Mouse (Mus musculus): ENCODE measurements around the gene Scarb1.
"Not testable (repeated sequence)": the region's sequence is repeated elsewhere in the genome, so short reads cannot be mapped to it uniquely, and the experiment has no call there.

Gene Scarb1

GRCm38 (mm10) chr5:125340547-125341262, at the start of gene Scarb1:
Scarb1 (minus strand) TSS chr5:125341094.
- DNase-seq (ENCODE audit: low spot score): peak; percentile 92

DNA sequence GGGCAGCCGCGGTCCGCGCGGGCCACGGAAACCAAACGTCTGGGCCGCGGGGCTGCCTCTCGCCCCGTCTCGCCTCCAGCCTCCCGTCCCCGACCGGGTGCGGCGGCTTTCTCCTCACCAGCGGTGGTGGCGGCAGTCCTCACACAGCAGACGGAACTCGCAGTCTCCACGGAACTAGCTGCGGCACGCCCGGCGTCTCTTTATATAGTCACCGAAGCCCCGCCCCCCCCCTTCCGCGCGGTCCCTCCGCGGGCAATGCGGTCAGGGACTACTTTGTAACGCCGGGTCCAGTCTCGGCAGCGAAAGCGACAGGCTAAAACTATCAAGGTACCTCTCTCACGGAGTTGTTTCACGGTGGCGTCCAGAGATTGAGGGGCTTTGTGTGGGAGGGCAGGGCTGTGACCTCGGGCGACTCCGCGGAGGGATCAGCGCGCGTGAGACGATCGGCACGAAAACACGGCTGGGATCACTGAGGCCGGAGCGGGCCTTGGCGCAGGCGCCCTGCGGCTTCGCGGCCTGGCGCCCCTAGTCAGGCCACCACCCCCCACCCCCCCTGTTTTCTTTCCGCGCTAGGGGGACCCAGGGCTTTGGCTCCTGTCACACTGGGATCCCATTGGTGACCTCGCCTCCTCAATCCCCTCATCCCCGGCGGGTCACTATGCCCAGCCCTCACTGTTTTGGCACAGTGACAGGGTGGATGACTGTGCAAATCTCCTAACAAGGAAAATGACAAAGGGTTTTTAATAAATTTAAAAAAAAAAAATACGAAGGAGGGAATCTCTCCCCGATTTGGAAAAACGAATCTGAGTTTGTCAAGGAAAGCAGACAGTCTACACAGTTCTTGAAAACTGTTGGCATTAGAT, 48.9 kb upstream of the Scarb1 start, which contains the start of gene Ubc:
Gene Ubc (minus strand): TSS at position 624 of the 863 bp plus-strand sequence.
- DNase-seq (ENCODE audit: low spot score): peak; percentile 89

- DNase-seq (ENCODE audit: low spot score): peak; percentile 85
These were observed 48.3 kb upstream of the Scarb1 start, which contains the start of gene Gm10382 for GRCm38 (mm10) chr5:125389131-125389578. Gm10382 (plus strand) TSS chr5:125389322.

GRCm38 (mm10) chr5:125388358-125389092, 47.6 kb upstream of the Scarb1 start:
- no peak for DNase-seq (ENCODE audit: low spot score)

DNA sequence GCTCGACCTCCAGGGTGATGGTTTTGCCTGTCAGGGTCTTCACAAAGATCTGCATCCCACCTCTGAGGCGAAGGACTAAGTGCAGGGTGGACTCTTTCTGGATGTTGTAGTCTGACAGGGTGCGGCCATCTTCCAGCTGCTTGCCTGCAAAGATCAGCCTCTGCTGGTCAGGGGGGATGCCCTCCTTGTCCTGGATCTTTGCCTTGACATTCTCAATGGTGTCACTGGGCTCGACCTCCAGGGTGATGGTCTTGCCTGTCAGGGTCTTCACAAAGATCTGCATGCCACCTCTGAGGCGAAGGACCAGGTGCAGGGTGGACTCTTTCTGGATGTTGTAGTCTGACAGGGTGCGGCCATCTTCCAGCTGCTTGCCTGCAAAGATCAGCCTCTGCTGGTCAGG, 46.4 kb upstream of the Scarb1 start:
- DNase-seq (ENCODE audit: low spot score): not testable (repeated sequence)

GRCm38 (mm10) chr5:125385215-125385940, 44.5 kb upstream of the Scarb1 start:
- no peak for DNase-seq (ENCODE audit: low spot score)

- DNase-seq (ENCODE audit: low spot score): no peak
These were observed 43.8 kb upstream of the Scarb1 start for GRCm38 (mm10) chr5:125384512-125385214.

GRCm38 (mm10) chr5:125383637-125384420, 42.9 kb upstream of the Scarb1 start:
- DNase-seq (ENCODE audit: low spot score): no peak

DNA sequence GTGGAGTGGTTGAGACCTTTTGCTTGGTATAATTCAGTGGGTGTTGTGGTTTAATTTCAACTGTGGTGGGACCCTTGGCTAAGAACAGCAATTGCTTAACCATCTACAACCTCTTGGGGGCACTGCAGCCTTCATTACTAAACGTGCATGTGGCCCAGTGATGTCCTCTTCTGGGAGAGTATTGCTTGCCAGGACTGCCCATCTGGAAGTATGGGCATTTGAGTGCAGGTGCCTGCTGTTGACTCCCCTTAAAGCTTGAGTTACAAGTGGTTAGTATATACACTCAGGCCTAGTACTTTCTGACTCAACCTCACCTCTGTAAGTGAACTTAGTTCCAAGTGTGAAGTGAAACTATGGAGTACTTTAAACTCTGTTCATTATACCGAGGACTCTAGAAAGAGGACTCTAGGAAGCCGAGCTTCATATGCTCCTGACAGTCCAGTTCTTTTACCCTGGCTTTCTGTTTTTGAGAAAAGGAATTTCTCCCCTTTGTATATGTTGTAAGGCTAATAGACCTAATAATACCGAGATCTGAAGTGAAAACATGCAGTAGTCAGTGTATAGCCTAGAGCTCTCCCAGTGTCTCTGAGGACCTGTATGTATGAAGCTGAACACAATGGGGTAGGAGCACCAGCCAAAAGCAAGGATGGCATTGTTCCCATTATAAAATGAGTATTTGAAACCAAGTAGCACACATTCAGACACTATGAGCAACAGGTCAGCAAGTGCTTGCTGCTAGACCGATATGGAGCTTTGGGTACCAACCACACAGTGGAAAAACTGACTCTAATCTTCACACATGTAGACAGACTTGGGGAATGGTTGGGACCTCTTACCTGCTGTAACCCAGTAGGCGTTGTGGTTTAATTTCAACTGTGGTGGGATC, 42.0 kb upstream of the Scarb1 start:
- DNase-seq (ENCODE audit: low spot score): peak; percentile 81

DNA sequence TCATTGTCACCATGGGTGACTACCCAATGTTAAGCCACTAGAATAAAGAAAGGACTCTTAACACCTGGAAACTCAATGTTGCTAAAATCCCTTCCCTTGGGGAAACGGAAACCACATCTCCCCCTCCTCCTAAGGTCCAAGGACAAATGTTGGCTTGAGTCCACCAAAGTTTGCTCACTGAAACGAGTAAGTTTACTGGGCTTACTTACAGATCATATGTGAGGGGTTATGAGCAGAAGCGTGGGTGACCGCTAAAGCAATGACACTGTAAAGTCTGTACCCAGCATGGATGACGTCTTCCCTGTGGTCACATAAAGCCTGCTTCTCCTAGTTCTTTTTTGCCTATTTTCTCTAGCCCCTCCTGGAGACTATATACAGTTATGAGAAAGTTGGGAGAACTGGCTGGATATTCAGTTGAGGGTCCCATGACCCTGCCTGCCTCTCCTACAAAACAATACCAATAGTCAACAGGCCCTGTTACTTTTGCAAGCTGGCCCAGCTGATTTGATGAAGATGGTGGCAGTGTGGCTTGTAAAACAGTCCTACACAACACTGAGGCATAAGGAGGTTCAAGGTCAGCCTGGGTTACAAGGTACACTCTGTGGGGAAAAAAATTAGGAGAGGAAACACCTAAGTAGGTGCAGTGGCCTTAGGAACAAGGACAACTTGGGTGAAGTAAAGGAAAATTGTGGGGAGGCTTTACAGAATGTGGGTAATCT, 41.2 kb upstream of the Scarb1 start:
- DNase-seq (ENCODE audit: low spot score): no peak

GRCm38 (mm10) chr5:125378919-125379318, 38.0 kb upstream of the Scarb1 start:
- no peak for DNase-seq (ENCODE audit: low spot score)

DNA sequence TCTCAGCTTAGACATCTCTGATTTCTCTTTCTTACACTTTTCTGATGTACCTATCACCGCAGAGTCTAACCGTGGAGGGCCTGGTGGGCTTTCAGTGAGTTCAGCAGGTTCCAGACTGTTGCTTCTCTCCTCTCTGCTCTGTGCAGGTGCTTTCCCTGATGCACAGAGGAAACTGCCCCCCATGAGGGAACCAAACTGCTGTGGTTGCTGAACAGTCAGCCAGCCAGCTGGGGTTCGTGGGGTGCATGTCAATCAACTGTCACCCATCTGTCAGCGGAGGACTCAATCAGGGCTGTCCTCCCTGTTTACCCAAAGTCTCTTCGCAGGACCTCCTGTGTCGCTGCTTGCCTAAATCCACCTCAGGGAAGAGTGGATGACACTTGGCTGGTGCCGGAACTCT, 36.3 kb upstream of the Scarb1 start:
- DNase-seq (ENCODE audit: low spot score): no peak

GRCm38 (mm10) chr5:125375871-125376270, 35.0 kb upstream of the Scarb1 start:
- DNase-seq (ENCODE audit: low spot score): no peak

DNA sequence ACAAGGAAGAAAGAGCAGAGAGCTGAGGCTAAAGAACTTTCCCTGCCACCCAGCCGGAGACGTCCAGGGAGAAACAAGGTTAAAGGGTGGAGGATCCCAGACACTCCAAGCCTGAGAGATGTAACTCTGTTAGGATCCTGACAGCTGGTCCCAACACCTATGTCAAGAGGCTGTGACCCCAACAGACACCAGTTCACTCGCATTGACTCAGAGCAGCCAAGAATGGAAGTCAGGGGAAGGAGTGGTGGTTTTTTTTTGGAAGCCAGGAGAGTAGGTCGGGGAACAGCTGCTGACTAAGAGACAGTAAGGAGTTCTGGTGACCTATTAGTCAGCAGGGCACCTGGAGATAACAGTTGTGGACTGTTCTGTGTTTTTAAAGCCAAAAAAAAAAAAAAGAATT, 31.1 kb upstream of the Scarb1 start:
- DNase-seq (ENCODE audit: low spot score): no peak

DNA sequence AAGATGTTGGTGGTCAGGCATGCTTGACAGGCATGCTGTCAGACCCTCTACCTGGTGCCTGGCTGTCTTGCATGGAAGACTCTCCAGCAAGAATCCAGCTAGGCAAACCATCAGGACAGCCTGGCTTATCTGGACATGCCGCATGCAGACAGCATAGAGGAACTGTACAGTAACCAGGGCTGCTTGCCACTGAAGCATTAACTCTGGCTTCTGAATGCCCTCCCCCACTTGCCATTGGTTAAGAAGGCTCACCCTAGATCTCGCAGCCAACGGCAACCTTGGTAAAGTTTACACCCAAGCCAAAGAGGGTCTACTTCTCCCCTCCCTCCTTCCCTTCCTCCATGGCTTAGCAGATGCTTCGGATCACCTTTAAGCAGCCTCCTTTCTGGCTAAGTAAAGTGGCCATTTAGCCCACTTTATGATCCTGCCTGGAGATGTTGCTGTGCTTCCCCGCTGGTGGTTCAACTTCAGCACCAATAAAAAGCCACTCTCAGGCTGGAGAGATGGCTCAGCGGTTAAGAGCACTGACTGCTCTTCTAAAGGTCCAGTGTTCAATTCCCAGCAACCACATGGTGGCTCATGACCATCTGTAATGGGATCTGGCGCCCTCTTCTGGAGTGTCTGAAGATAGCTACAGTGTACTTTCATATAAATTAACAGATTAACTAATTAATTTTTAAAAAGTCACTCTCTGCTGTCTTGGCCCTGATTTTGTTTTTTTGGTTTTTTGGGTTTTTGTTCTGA, 30.2 kb upstream of the Scarb1 start:
- DNase-seq (ENCODE audit: low spot score): no peak

DNA sequence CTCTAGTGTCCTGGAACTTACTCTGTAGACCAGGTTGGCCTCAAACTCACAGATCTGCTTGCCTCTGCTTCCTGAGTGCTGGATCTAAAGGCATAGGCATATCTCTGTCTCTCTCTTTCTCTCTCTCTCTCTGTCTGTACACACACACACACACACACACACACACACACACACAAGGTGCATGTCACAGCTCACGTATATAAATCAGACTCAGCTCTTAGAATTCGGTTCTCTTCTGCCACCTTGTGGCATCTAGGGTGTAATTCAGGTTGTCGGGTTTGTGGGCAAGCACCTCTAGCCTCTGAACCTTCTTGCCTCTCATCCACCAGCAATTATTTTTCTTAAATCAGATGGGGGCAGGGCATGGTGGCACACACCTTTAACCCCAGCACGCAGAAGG, 27.7 kb upstream of the Scarb1 start:
- peak; percentile 85 for DNase-seq (ENCODE audit: low spot score)

GRCm38 (mm10) chr5:125368156-125368555, 27.3 kb upstream of the Scarb1 start:
- DNase-seq (ENCODE audit: low spot score): no peak
